Mouse (Mus musculus) mesoderm, embryonic 11.5 days (tissue): Measurements from ENCODE around the gene Zfp341.
A peak's percentile ranks its signal among the peaks of the same experiment; 100 is the strongest.

ENCODE experiments used
- DNase-seq: peaks from one replicate; pipeline ENCODE4 v3.0.0-alpha.2; 2012; ENCODE audit warnings: low read depth, low spot score

Zfp341 gene

DNA sequence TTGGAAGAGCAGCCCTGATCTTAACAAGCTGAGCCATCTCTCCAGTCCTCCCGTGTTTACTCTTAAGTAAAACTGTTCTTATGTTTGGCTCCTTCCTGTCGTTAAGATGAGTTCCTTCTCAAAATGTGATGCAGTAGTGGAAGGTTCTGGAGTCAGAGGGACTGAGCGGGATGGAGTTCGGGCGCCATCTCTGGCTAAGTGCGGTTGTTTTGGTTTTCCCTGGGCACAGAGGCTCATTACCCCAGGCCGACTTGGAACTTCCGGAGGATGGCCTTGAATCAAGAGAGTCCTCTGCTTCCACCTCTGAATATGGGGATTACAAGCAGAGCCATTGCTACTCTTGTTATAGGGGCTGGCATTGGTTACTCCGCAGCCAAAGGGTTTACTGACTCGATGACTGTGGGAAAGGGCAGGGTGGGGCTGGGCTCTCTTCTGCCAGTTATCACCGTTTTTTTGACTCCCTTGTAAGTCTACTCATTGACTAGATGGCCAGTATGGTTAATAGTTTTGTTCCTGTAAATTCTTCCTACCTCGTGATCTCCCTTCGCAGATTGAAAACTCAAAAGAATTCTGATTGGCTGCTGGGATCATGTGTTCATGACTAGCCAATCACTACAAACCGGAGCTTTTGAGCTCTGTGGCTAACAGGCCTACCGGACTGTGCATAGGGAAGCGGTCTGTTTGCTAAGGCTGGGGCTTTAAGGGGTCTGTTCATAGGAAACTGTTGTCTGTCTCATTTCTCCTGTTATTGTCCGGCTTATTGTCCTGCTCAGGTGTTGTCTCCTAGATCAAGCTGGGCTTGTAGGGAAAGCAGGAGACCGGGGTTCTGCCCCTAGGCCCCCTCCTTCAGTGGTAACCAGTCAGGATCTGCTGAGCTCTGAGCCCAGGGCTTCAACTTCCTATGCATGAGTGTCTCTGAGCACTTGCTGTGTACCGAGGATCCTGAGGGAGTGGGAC, 63.8 kb downstream of the Zfp341 start:
- DNase-seq = peak; percentile 61

DNA sequence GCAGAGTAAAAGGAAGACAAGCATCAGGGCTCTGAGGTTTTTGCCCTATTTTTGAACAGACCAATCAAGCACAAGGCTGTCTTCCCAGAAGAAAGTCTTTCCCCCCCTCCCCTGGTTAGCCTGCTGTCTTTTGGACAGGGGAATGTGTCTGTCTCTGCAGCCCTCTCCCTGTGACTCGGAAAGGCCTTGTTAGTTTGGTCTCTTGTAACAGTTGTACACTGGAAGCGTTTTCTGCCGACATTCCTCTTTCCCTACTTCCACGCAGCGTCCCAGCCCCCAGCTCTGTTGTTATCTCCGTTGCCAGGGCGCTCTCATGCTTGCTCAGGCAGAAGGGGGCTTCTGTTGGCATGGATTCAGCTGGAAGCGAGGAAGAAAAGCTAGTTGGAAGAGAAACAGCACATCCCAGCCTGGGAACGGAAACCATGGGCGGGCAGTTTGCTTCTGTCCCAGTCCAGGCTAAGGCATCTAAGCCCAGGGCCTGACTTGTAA, 64.6 kb downstream of the Zfp341 start:
- peak; percentile 70 for DNase-seq

- DNase-seq = no peak
These were observed 65.9 kb downstream of the Zfp341 start for GRCm38 (mm10) chr2:154678995-154679394.

GRCm38 (mm10) chr2:154680337-154680736, 67.2 kb downstream of the Zfp341 start:
- no peak for DNase-seq

- no peak for DNase-seq
These were observed 67.8 kb downstream of the Zfp341 start for GRCm38 (mm10) chr2:154680941-154681340.

- no peak for DNase-seq
These were observed 69.6 kb downstream of the Zfp341 start for GRCm38 (mm10) chr2:154682712-154683111.

DNA sequence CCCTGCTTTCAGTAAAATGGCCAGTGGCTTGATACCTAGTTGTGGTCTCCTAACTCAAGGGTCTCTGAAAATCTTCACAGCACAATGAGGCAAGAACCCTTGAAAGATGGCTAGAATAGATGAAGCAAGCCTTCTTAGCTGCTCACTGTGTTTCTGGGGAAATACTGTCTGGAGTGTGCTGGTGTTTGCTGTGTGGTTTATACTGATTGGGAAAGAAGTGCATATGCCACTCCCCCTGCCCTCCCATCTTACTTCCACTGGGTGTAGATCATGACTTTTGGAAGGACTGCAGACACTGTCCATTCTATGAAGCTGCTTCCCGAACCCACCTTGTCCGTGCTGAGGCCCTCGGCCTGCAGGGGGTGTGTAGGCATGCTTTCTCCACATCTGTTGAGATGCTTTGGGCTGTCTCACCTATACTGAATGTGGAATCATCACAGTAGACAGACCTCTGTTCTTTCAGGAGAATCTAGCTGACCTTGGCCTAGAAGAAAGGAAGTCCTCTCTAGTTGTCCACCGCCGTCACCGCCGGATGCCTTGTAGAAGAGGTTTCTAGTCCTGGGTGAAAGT, 71.9 kb downstream of the Zfp341 start:
- DNase-seq = no peak

DNA sequence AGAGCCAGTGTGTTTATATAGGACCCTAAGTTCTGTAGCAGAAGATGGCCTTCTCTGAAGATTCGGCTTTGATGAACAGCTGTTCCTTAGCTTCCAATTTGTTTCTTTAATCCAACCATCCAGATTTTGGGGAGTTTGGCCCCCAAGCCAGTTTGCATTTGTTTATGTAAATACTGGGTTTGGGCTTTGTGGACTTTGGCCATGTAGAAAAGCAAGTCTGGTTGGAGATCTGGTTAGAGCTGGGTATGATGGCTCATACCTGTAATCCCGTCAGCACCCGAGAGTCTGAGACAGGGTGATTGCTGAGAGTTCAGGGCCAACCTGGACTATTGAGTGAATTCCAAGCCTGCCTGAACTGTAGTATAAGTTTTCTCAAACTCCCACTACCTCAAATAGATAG, 72.7 kb downstream of the Zfp341 start:
- DNase-seq = no peak

DNA sequence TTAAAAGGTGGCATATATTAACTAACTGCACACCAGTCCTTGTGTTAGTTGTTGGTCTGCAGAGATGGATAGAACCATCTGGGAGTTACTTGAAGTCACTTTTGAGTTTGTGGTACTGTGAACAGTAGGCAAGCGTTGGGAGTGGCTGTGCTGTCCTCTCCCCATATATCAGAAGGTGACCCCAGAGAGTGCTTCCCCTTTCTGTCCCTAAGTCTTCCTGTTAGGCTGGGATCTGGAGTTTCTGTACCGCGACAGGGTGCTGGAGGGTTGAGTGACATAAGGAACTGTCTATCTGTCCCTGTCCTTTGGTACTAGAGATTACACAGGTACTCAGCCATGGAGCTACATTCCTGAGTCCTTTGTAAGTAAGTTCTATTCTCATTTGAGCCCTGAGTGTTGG, 73.7 kb downstream of the Zfp341 start:
- no peak for DNase-seq

- DNase-seq = no peak
These were observed 76.3 kb downstream of the Zfp341 start for GRCm38 (mm10) chr2:154689391-154689790.

GRCm38 (mm10) chr2:154690959-154691358, 77.9 kb downstream of the Zfp341 start:
- no peak for DNase-seq

DNA sequence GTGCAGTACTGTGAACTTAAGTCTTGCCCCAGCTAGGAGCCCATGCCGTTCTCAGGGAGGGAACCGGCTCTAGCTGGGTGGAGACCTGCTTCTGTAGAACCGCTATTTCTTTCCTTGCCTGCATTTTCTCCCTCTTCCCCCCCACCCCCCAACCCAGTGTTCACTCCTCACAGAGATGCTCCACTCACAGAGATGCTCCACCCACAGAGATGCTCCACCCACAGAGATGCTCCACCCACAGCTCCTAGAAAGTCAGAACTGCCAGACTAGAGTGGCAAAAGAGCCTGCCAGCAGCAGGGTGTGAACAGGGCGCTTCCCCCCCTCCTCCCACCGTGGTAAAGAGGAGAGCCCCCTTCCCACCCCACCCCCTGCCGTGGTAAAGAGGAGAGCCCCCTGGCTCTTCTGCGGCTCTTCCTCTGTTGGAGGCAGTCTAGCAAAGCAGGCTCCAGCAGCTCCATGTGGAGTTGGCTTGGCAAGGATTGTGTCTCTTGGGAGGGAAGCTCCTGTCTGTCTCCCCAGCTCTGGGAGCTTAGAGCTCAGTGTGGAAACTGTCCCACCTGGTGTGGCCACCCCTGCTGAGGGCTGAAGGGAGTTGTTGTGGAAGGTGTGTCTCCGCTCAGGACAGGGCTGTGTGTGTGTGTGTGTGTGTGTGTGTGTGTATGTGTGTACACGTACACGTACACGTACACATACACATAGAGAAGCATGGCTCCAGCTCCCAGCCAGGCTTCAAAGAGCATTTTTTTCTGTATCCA, 80.3 kb downstream of the Zfp341 start:
- no peak for DNase-seq

GRCm38 (mm10) chr2:154693941-154694256, 80.8 kb downstream of the Zfp341 start:
- no peak for DNase-seq

DNA sequence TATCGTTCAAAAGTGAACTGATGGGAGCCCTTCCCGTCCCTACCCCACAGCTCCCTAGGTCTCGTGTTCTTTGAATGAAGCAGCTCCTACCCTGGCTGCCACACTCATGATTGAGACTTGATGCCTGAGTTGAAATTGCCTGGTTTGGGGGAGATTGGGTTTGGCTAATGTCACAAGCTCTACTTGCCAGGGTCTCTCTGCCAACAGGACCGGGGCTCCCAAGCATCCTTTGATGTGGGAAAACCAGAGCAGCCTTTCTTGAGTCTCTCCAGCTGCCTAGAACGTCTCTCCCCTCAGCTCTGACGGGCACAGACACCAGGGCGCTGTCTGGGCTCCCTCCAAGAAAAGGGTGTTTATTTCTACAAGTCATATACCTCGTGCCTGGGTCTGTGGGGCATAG, 82.6 kb downstream of the Zfp341 start:
- DNase-seq = no peak
